Mouse (Mus musculus) G1E (cell line): Measurements from ENCODE around the gene Klhl6.

Experiments
- GATA1 ChIP-seq: IDR thresholded peaks from 2 replicates; pipeline ENCODE4 v1.6.1; 2012; ENCODE audit warnings: borderline replicate concordance, low read length, inconsistent platforms, mixed read lengths
- TAL1 ChIP-seq: conservative IDR thresholded peaks from 2 replicates; pipeline ENCODE4 v1.6.1; 2012; ENCODE audit warnings: low read depth, low read length, inconsistent platforms, mixed read lengths

- TF ChIP-seq TAL1 (no peak), GATA1 (no peak)
These were observed 722 bp upstream of the Klhl6 start for GRCm38 (mm10) chr16:19983559-19983958.
